Mouse (Mus musculus): Measurements from ENCODE around the gene Pycard. TPM values are rescaled to one million over a fixed set of nuclear protein-coding genes. Genes with fewer than 3 reads are reported as not detected.
"Not testable (repeated sequence)": the region's sequence is repeated elsewhere in the genome, so short reads cannot be mapped to it uniquely, and the experiment has no call there.

The Pycard gene
- polyA plus RNA-seq, 1 experiment from 2014 or later: 6.5 TPM

DNA sequence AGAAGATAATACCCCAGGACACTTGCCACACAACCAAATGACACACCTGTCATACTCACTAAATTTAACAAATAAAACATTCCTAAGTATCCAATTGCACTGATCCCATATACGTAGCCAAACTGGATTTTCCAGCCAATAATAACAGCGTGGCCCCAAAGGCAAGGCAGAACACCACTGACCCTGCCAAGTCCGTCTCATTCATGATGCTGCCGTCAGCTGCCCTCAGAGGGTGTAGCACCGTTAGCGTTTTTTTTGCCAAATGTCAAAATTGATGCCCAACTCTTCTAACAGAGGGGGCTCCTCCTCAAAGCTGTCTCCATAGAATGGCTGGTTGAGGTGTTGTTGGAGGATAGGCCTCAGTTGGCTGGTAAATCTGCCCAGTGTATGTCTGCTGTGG lies 23.0 kb upstream of the Pycard start:
- WGBS: 93% methylated on average over 6 of the region's 6 CpGs
- no peaks in the 10 kb centered on the region for H3K36me3 ChIP-seq

DNA sequence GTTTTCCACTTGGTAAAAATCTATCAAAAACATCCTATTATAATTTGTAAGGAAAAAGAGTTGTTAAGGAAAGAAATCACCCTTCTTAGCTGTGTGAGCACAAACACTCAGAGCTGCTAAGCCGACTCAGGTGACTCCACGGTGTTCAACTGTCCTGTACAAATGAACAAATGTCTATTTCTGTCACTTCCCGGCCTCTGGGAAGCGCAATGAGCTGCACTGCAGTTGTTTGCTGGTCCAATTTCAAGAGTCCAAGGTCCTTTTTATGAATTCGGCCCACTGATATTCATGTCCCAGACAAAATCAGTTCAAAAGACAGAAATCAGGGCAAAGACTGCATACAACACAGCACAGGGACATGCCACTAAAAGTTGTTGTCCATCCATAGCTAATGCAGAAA lies 22.5 kb upstream of the Pycard start:
- H3K27ac ChIP-seq; H3K27me3 ChIP-seq (ENCODE audit: low read depth, poor library complexity, severe bottlenecking); DNase-seq (ENCODE audit: low spot score); H3K4me3 ChIP-seq; H3K4me1 ChIP-seq; H3K9me3 ChIP-seq (replicated peaks); H3K36me3 ChIP-seq: not testable (repeated sequence)
- 91% methylated on average over 5 of the region's 5 CpGs for WGBS

More for the DNA sequence above, 23.0 kb upstream of the Pycard start:
- H3K9me3 ChIP-seq (replicated peaks): no peaks in the 10 kb centered on the region
- no peaks in the 10 kb centered on the region for H3K4me1 ChIP-seq
- no peak overlapping the region for H3K4me3 ChIP-seq
- DNase-seq (ENCODE audit: low spot score): no peak
- H3K27ac ChIP-seq: no peak overlapping the region
- no peaks in the 10 kb centered on the region for H3K27me3 ChIP-seq (ENCODE audit: low read depth, poor library complexity, severe bottlenecking)

DNA sequence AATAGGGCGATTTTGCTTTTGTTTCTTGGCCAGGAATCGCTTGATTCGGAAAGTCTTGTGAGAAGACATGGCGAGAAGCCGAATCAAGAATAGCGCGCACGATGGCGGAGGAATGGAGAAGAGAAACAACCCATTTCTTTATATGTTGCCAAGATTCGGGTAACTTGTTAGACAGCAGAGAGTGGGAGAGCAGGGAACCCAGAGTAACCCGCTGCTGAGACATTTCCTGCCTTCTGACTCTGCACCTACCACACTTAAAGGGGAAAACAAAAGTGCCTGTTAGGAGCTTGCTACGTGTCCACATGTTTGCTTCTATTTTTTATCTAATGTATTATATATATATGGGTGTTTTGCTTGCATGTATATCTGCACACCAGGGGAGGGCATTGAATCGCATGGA lies 19.4 kb upstream of the Pycard start:
- Histone ChIP-seq H3K27ac (no peak overlapping the region), H3K4me3 (no peak overlapping the region), H3K9me3 (replicated peaks) (no peaks in the 10 kb centered on the region), H3K27me3 (ENCODE audit: low read depth, poor library complexity, severe bottlenecking) (peaks cover 29% of the 10 kb centered on the region), H3K4me1 (peaks cover 9% of the 10 kb centered on the region), H3K36me3 (no peaks in the 10 kb centered on the region)
- no peak for DNase-seq (ENCODE audit: low spot score)
- 92% methylated on average over 13 of the region's 13 CpGs for WGBS

DNA sequence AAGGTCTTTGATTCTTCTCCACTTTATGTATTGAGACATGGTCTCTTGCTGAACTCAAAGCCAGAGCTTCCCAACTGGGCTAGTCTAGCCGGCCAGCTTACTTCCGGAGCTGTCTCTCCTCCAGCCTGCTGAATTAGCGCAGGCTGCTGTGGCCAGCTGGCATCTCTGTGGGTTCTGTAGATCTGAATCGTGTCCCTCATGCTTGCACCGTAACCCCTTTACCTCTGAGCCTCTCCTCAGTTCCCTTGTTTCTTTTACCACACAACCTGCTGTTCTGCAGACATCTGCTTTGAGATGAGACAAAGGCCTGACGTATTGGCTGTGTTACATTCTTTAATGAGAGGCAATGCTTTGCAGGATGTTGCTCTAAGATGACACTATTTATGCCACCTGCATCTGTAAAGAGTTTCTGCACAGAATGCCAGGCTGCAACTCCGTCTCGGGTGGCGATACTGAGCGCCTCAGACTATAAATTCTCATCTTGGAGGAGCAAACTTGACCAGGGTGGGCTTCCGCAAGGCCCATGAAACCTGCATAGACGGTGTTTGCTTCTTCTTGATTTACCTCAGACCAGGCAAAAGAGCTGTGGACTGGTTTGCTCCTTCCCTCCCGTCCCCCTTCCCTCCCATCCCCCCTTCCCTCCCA lies 18.6 kb upstream of the Pycard start:
- H3K36me3 ChIP-seq: no peaks in the 10 kb centered on the region
- H3K4me3 ChIP-seq: no peak overlapping the region
- H3K27me3 ChIP-seq (ENCODE audit: low read depth, poor library complexity, severe bottlenecking): peaks cover 37% of the 10 kb centered on the region
- H3K9me3 ChIP-seq (replicated peaks): no peaks in the 10 kb centered on the region
- no peak overlapping the region for H3K27ac ChIP-seq
- H3K4me1 ChIP-seq: peaks cover 9% of the 10 kb centered on the region
- no peak for DNase-seq (ENCODE audit: low spot score)
- 82% methylated on average over 13 of the region's 13 CpGs for WGBS

DNA sequence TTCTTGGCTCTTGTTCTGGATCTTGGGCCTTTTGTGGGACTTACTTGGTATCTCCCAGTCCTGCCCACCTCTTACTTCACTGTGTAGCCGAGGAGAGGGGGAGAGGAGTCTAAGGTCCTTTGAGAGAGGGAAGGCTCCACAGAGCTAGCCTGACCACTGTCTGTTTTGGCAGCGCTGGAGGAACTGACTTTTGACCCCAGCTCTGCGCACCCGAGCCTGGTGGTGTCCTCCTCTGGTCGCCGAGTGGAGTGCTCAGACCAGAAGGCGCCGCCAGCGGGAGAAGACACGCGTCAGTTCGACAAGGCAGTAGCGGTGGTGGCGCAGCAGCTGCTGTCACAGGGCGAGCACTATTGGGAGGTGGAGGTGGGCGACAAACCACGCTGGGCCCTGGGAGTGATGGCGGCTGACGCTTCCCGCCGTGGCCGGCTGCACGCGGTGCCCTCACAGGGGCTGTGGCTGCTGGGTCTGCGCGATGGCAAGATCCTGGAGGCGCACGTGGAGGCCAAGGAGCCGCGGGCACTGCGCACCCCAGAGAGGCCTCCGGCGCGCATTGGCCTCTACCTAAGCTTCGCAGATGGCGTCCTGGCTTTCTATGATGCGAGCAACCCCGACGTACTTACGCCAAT lies 16.2 kb upstream of the Pycard start:
- Histone ChIP-seq H3K27me3 (ENCODE audit: low read depth, poor library complexity, severe bottlenecking) (peaks cover 51% of the 10 kb centered on the region), H3K4me1 (peaks cover 13% of the 10 kb centered on the region), H3K4me3 (peak overlapping the region; percentile 21), H3K27ac (peak overlapping the region; percentile 34; the same call in 1 of the 2 replicates), H3K36me3 (no peaks in the 10 kb centered on the region), H3K9me3 (replicated peaks) (no peaks in the 10 kb centered on the region)
- no peak for DNase-seq (ENCODE audit: low spot score)
- WGBS: 44% methylated on average over 40 of the region's 40 CpGs

DNA sequence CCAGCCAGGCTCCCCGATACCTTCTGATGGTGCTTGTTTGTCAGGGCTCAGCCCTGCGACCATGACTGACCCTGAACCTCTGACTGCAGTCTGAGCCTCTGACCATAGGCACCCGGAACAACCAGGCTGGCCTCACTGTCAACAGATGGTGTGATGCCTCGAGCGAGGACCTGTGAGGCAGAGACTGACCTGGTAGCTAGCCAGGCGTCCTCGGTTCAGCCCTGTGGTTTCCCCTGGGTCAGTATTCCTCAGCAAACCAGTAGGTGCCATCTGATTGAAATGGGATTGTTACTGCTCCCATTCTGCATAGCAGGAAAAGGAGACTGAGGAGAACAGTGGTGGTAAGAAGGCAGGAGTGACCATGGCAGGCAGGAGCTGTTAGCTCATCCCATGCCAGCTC lies 12.5 kb upstream of the Pycard start:
- Histone ChIP-seq H3K27ac (no peak overlapping the region), H3K4me3 (no peak overlapping the region), H3K36me3 (no peaks in the 10 kb centered on the region), H3K9me3 (replicated peaks) (no peaks in the 10 kb centered on the region), H3K4me1 (peaks cover 28% of the 10 kb centered on the region), H3K27me3 (ENCODE audit: low read depth, poor library complexity, severe bottlenecking) (peaks cover 67% of the 10 kb centered on the region)
- no peak for DNase-seq (ENCODE audit: low spot score)
- WGBS: 78% methylated on average over 7 of the region's 7 CpGs

DNA sequence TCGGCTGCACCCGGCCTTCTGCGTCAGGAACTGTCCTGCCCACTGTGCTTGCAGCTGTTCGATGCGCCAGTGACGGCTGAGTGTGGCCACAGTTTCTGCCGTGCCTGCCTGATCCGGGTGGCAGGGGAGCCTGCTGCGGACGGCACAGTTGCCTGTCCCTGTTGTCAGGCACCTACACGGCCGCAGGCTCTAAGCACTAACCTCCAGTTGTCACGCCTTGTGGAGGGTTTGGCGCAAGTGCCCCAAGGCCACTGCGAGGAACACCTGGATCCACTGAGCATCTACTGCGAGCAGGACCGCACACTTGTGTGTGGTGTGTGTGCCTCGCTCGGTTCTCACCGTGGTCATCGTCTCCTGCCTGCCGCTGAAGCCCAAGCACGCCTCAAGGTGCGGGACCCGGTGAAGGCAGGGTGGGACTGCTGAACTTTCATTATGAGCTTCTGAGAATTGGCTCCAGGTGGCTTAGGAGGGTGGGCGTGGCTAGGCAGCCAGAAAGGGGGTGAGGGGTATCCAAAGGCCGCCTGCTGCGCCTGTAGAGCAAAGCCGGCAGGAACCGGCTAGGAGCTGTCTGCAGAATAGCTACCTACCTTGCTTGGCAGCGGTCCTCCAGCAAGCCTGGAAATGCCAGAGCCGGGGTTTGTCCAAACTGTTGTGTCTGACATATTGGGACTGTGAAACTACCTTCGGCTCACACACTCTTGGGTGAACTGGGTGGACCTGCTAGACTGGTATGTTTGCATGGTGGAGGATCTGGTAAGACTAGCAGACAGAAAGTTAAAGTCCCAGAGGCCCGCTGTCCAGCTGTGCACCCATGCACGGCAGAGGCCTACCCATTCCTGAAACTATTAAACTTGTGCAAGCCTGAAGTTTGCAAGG lies 11.1 kb upstream of the Pycard start:
- Histone ChIP-seq H3K4me3 (peak overlapping the region; percentile 30), H3K27ac (peak overlapping the region; percentile 57), H3K4me1 (peaks cover 21% of the 10 kb centered on the region), H3K36me3 (no peaks in the 10 kb centered on the region), H3K9me3 (replicated peaks) (no peaks in the 10 kb centered on the region), H3K27me3 (ENCODE audit: low read depth, poor library complexity, severe bottlenecking) (peaks cover 54% of the 10 kb centered on the region)
- DNase-seq (ENCODE audit: low spot score): peak; percentile 67
- 24% methylated on average over 35 of the region's 35 CpGs for WGBS

DNA sequence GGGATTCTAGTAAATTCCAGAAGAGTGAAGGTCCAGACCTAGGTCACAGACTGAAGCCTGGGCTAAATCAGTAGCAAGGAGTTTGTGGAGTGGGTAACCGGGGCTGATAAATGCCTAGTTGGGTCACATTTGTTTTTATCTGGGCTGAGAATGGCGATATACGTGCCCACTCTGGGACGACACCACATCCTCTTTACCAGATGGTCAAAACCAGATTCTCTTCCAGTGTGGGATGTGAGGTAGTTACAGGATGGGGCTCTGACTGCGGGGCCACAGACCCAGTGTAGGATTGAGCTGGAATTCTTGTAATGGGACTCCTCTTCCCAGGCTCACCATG lies 10.5 kb upstream of the Pycard start:
- peak overlapping the region; percentile 30 for H3K4me3 ChIP-seq
- peaks cover 19% of the 10 kb centered on the region for H3K4me1 ChIP-seq
- H3K27me3 ChIP-seq (ENCODE audit: low read depth, poor library complexity, severe bottlenecking): peaks cover 48% of the 10 kb centered on the region
- H3K36me3 ChIP-seq: no peaks in the 10 kb centered on the region
- no peaks in the 10 kb centered on the region for H3K9me3 ChIP-seq (replicated peaks)
- H3K27ac ChIP-seq: peak overlapping the region; percentile 57
- WGBS: 60% methylated on average over 5 of the region's 5 CpGs
- DNase-seq (ENCODE audit: low spot score): no peak

DNA sequence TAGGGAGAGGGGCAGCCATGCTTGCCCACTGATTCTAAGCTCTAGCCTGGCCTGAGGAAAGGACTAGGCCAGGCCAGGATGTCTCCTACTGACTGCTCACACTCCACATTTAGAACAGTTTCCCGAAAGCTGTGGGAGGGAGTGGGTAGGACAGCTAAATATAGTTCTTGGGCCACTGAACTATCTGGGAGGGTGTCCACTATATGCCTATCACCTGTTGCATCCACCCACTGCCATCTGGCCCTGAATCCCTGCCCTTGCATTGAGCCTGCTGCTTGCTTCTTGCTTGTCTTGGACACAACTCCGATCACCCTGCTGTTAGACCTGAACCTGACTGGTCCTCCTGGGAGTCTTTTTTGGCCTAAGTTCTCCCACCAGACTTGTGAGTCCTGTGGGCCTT lies 10.0 kb upstream of the Pycard start, which contains the start of gene Trim72:
TSS of gene Trim72 (plus strand) at position 262 of the 400 bp plus-strand sequence.
- 96% methylated on average over 2 of the region's 2 CpGs for WGBS
- Histone ChIP-seq H3K27me3 (ENCODE audit: low read depth, poor library complexity, severe bottlenecking) (peaks cover 44% of the 10 kb centered on the region), H3K27ac (peak within 1 kb of the TSS; percentile 57), H3K4me1 (peaks cover 19% of the 10 kb centered on the region), H3K9me3 (replicated peaks) (no peaks in the 10 kb centered on the region), H3K4me3 (peak within 1 kb of the TSS; percentile 30), H3K36me3 (no peaks in the 10 kb centered on the region)
- DNase-seq (ENCODE audit: low spot score): no peak

DNA sequence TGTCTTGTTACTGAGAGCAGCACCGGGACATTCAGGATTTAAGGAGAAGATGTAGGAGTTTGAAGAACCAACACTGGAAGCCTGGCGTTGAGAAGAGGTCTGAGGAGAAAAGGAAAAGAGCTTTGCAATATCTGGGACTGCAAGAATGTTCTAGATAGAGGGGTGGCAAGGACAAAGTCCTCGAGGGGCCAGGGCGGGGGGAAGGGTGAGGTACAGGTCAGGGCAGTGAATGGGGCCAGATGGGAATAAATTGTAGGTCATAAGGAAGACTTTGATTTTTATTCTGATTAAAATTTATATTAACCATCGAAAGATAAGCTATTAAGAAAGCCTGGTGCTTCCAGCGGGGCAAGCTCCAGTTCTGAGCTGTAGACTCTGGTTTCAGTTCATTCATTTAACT lies 9.4 kb upstream of the Pycard start:
- no peaks in the 10 kb centered on the region for H3K36me3 ChIP-seq
- no peak for DNase-seq (ENCODE audit: low spot score)
- H3K9me3 ChIP-seq (replicated peaks): no peaks in the 10 kb centered on the region
- H3K27me3 ChIP-seq (ENCODE audit: low read depth, poor library complexity, severe bottlenecking): peaks cover 38% of the 10 kb centered on the region
- no peak overlapping the region for H3K27ac ChIP-seq
- WGBS: 92% methylated on average over 6 of the region's 6 CpGs
- no peak overlapping the region for H3K4me3 ChIP-seq
- peaks cover 19% of the 10 kb centered on the region for H3K4me1 ChIP-seq

DNA sequence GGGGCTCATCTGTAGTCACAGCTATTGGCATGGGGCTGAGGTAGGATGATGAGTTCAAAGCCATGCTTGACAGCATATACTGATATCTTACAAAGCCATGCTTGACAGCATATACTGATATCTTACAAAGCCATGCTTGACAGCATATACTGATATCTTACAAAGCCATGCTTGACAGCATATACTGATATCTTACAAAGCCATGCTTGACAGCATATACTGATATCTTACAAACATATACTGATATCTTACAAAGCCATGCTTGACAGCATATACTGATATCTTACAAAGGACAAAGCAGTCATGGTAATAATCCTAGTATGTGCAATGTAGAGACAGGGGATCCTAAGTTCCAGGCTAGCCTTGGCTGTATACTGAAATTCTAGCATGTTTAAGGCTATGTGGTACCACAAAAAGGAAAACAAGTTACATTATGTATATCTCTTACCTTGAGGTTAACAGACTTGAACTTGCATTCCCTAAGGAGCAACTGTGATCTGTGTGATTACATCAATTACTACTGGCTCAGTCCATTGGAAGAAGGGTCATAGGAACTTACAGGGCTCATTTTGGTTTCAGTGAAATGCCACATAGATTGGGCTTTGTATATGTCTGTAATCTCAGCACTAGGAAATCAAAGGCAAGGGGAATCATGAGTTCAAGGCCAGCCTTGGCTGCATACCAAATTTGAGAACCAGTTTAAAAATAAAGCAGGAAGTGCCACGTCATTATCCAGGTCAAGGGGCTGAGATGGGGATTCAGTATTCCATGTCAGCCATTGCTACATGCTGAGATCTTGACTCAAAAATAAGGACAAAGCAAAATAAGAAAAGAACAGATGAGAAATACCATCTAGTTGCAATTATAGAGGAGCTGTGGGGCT lies 6.6 kb upstream of the Pycard start:
- Histone ChIP-seq H3K36me3 (peaks cover 2% of the 10 kb centered on the region; the same call in 1 of the 2 replicates), H3K9me3 (replicated peaks) (no peaks in the 10 kb centered on the region)
- DNase-seq (ENCODE audit: low spot score): no peak

DNA sequence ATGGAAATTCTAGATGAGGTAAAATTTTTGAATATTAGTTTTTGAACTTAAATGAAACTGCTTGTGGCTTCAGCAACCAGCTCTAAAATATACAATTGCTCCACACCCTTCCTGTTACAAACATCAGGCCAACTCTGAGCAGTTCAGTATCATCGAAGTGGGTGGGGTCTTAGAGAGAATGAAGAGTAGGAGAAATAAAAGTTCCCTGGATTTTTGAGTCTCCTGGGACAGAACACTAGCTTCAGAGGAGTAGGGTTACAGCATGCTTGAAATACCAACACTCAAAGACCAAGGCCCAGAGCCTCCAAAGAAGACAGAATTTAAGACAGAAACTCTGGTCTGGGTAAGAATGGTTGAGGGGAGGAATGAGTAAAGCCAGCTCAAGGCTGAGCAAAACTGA lies 5.8 kb upstream of the Pycard start:
- no peaks in the 10 kb centered on the region for H3K9me3 ChIP-seq (replicated peaks)
- H3K36me3 ChIP-seq: peaks cover 2% of the 10 kb centered on the region; the same call in 1 of the 2 replicates
- H3K4me3 ChIP-seq: no peak overlapping the region
- H3K27me3 ChIP-seq (ENCODE audit: low read depth, poor library complexity, severe bottlenecking): peaks cover 12% of the 10 kb centered on the region
- WGBS: 83% methylated on average over 1 of the region's 1 CpGs
- H3K27ac ChIP-seq: no peak overlapping the region
- peaks cover 11% of the 10 kb centered on the region for H3K4me1 ChIP-seq
- DNase-seq (ENCODE audit: low spot score): no peak

More for the DNA sequence above, 6.6 kb upstream of the Pycard start:
- peaks cover 19% of the 10 kb centered on the region for H3K4me1 ChIP-seq
- H3K27ac ChIP-seq: no peak overlapping the region
- 79% methylated on average over 1 of the region's 1 CpGs for WGBS
- H3K4me3 ChIP-seq: no peak overlapping the region
- peaks cover 20% of the 10 kb centered on the region for H3K27me3 ChIP-seq (ENCODE audit: low read depth, poor library complexity, severe bottlenecking)
